21 mouse cellular contexts compared by ENCODE assay signal in the genomic region with DNA sequence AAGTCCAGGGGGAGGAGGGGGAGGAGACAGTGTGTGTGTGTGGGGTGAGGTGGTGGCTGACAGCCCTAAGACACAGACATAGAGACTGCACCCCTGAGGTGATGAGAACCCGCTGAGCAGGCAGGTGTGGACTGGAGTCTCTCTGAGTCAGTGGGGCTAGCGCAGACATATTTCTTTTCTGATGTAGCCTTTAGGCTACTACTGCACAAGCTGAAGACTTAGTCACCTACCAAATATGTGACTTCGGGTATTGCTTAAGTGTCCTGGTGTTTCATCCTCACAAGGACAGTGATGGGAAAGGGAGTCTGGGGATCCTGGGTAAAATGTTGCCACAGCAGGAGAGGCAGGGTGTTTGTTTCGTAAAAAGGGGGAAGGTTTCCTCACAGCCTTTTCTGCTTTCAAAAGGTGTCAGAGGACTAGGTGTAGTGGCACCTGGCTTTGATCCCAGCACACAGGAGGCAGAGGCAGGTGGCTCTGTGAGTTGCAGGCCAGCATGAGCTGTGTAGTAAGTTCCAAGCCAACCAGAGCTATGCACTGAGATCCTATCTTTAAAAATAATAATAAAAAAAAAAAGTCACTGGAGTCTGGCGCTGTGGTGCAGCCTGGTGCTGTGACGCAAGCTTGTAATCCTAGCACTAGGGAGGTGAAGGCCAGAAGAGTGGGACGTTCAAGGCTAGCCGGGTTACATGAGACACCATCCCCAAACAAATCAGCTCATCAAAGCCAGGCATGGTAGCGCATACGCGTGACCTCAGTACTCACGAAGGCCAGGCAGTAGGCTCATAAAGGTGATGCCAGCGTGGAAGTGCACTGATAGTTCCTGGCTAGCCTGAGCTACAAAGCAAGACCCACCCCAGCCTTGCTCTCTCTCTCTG. TPM values are rescaled to one million over a fixed set of nuclear protein-coding genes. Genes with fewer than 3 reads are reported as not detected.
A peak's percentile ranks its signal among the peaks of the same experiment; 100 is the strongest.
DNase-seq lines count a peak whose midpoint lies in the region; ATAC-seq and TF ChIP-seq lines count a peak whose summit lies in the region.
"Had no signal": no experiment of that assay in that cellular context is flagged by ENCODE, and none has a peak within 500 bp of the region (broad histone marks: within the 10 kb centered on the region; RNA-seq: fewer than 3 reads in every experiment).

No protein-coding gene starts in this region.

- TF ChIP-seq POLR2A in bone marrow, adult 2 months (IDR thresholded peaks at IDR 0.05; ENCODE audit: borderline replicate concordance, control insufficient read depth, low read depth, low read length) = no peak

- DNase-seq in adrenal gland, postnatal 14 days = peak; percentile 60
- no peak for DNase-seq in adrenal gland, postnatal 10 days
- no peak for DNase-seq in liver
- no peak for DNase-seq in left cerebral cortex, adult 8-10 months (ENCODE audit: low spot score in 2 of 2)
- DNase-seq in spleen, postnatal 14 days (ENCODE audit: low spot score in 2 of 2) = no peak
- DNase-seq: cerebellum, adult 8-10 months; forebrain, postnatal 0 days; gastrocnemius, postnatal 25 days; kidney, adult 18-20 months; kidney, postnatal 4 days; lung, adult 2 months; right cerebral cortex, postnatal 14 days; spleen, adult 18-20 months had no signal

- TF ChIP-seq CTCF in bone marrow, adult 2 months (IDR thresholded peaks at IDR 0.05; ENCODE audit: control insufficient read depth, insufficient read depth, low read length) = no peak

- peak; percentile 16; the same call in 1 of the 2 replicates for ATAC-seq in liver, embryonic 16.5 days (ENCODE audit: low read depth)
- peak; percentile 58 for ATAC-seq in megakaryocyte progenitor cell, adult 5-6 weeks (replicated peaks; ENCODE audit: poor library complexity)
- ATAC-seq: forebrain, postnatal 0 days; inflammation-experienced regulatory T-cells, adult 6 months; midbrain, embryonic 15.5 days had no signal

- no peaks in the 10 kb centered on the region for H3K9me3 ChIP-seq in liver, embryonic 16.5 days (replicated peaks; ENCODE audit: control insufficient read depth, low read length)
- H3K9me3 ChIP-seq: embryonic facial prominence, embryonic 15.5 days; hindbrain, embryonic 13.5 days; midbrain, embryonic 15.5 days; neural tube, embryonic 12.5 days had no signal

- H3K27ac ChIP-seq in liver, embryonic 16.5 days (ENCODE audit: low read length) = no peak overlapping the region
- H3K27ac ChIP-seq in bone marrow, adult 2 months (ENCODE audit: control insufficient read depth, insufficient read depth, low read depth, low read length, poor library complexity) = peak overlapping the region; percentile 40
- H3K27ac ChIP-seq: embryonic facial prominence, embryonic 15.5 days; hindbrain, embryonic 13.5 days; midbrain, embryonic 15.5 days; neural tube, embryonic 12.5 days had no signal

- H3K9ac ChIP-seq in liver, embryonic 16.5 days (ENCODE audit: low read depth, low read length) = no peak overlapping the region
- H3K9ac ChIP-seq: embryonic facial prominence, embryonic 15.5 days; forebrain, postnatal 0 days; hindbrain, embryonic 13.5 days; midbrain, embryonic 15.5 days; neural tube, embryonic 12.5 days had no signal

- H3K36me3 ChIP-seq in liver, embryonic 16.5 days (ENCODE audit: control insufficient read depth, insufficient read depth) = no peaks in the 10 kb centered on the region
- H3K36me3 ChIP-seq: embryonic facial prominence, embryonic 15.5 days; hindbrain, embryonic 13.5 days; midbrain, embryonic 15.5 days; neural tube, embryonic 12.5 days had no signal

- WGBS in liver, embryonic 16.5 days (ENCODE audit: insufficient replicate concordance) = 70% methylated on average over 13 of the region's 13 CpGs
- 70% methylated on average over 13 of the region's 13 CpGs for WGBS in bone marrow, adult 2 months

- H3K4me2 ChIP-seq in liver, embryonic 16.5 days (ENCODE audit: low read depth, low read length) = no peak overlapping the region
- H3K4me2 ChIP-seq: embryonic facial prominence, embryonic 15.5 days; hindbrain, embryonic 13.5 days; midbrain, embryonic 15.5 days; neural tube, embryonic 12.5 days had no signal

- no peak overlapping the region for H3K4me3 ChIP-seq in liver, embryonic 16.5 days (ENCODE audit: low read depth, low read length)
- no peak overlapping the region for H3K4me3 ChIP-seq in bone marrow, adult 2 months (replicated peaks; ENCODE audit: control insufficient read depth, low read depth, low read length)
- H3K4me3 ChIP-seq: embryonic facial prominence, embryonic 15.5 days; hindbrain, embryonic 13.5 days; midbrain, embryonic 15.5 days; neural tube, embryonic 12.5 days had no signal

- no peaks in the 10 kb centered on the region for H3K27me3 ChIP-seq in liver, embryonic 16.5 days (ENCODE audit: control insufficient read depth, insufficient read depth, low read depth, low read length)
- H3K27me3 ChIP-seq: embryonic facial prominence, embryonic 15.5 days; hindbrain, embryonic 13.5 days; midbrain, embryonic 15.5 days; neural tube, embryonic 12.5 days had no signal

- peaks cover 7% of the 10 kb centered on the region for H3K4me1 ChIP-seq in liver, embryonic 16.5 days (ENCODE audit: control insufficient read depth, low read depth, low read length)
- H3K4me1 ChIP-seq in bone marrow, adult 2 months (ENCODE audit: control insufficient read depth, insufficient read depth, low read length) = peaks cover 4% of the 10 kb centered on the region; the same call in 1 of the 2 replicates
- H3K4me1 ChIP-seq: embryonic facial prominence, embryonic 15.5 days; hindbrain, embryonic 13.5 days; midbrain, embryonic 15.5 days; neural tube, embryonic 12.5 days had no signal

RNA-seq across cellular contexts. Expression of gene Hmgn2, which starts 27.8 kb away (rescaled TPM):
- total RNA-seq in adrenal gland, postnatal 14 days (2021) = 325 and 351 TPM in 2 replicates
- total RNA-seq in adrenal gland, postnatal 10 days (2021) = 100 to 1,000 TPM; 273 to 322 TPM
- polyA plus RNA-seq in liver, embryonic 16.5 days (2015; fragmentation: Nextera tagmentation; extraction: Ambion mirVana) = 517 and 560 TPM in 2 replicates
- polyA plus RNA-seq in bone marrow, adult 2 months (2011; ENCODE audit: insufficient read depth, insufficient read length, low replicate concordance, missing spikeins) = 320 and 322 TPM in 2 replicates
- 2,294 and 2,610 TPM in 2 replicates for total RNA-seq in megakaryocyte progenitor cell, adult 5-6 weeks (2015)
- 1,024 and 1,057 TPM in 2 replicates for total RNA-seq in megakaryocyte progenitor cell, adult 5-6 weeks (2017)
- 100 to 1,000 TPM; 115 to 129 (median 119) TPM for total RNA-seq in left cerebral cortex, adult 8-10 months (2022)

RNA-seq across cellular contexts. Expression of gene Rps6ka1, which starts 53.0 kb away (rescaled TPM):
- total RNA-seq in adrenal gland, postnatal 14 days (2021) = 17.9 and 19.9 TPM in 2 replicates
- 10 to 100 TPM; 19.6 to 19.9 TPM for total RNA-seq in adrenal gland, postnatal 10 days (2021)
- 69.9 and 79.4 TPM in 2 replicates for polyA plus RNA-seq in liver, embryonic 16.5 days (2015; fragmentation: Nextera tagmentation; extraction: Ambion mirVana)
- 36.1 and 79.3 TPM in 2 replicates for polyA plus RNA-seq in bone marrow, adult 2 months (2011; ENCODE audit: insufficient read depth, insufficient read length, low replicate concordance, missing spikeins)
- 96.7 and 112 TPM in 2 replicates for total RNA-seq in megakaryocyte progenitor cell, adult 5-6 weeks (2015)
- total RNA-seq in megakaryocyte progenitor cell, adult 5-6 weeks (2017) = 126 and 160 TPM in 2 replicates
- total RNA-seq in left cerebral cortex, adult 8-10 months (2022) = 10 to 100 TPM; 15.3 to 19.2 (median 17.7) TPM
